Mouse (Mus musculus) olfactory bulb, adult 2 months (tissue): Measurements from ENCODE around the gene Morc4.

Experiments used
- CTCF ChIP-seq: fragments of 200-500 bp; IDR thresholded peaks from 2 replicates; pipeline ENCODE4 v1.5.1; 2012; ENCODE audit warnings: low read depth, mild to moderate bottlenecking, low read length, moderate library complexity; ENCODE audit not compliant: insufficient read depth
- POLR2A ChIP-seq: fragments of 200-500 bp; IDR thresholded peaks from 2 replicates; pipeline ENCODE4 v1.6.1; 2012; ENCODE audit warnings: mild to moderate bottlenecking, low read depth, low read length, moderate library complexity; ENCODE audit not compliant: insufficient read depth

GRCm38 (mm10) chrX:139859402-139859801 is 12.1 kb downstream of the Morc4 start:
- no peak for TF ChIP-seq CTCF
- TF ChIP-seq POLR2A, result no peak
